Mouse (Mus musculus) embryonic fibroblast, embryonic 13.5 days (primary cell): ENCODE results near the gene Hist1h1c. TPM values are rescaled to one million over a fixed set of nuclear protein-coding genes. Genes with fewer than 3 reads are reported as not detected.
"Not testable (repeated sequence)": the region's sequence is repeated elsewhere in the genome, so short reads cannot be mapped to it uniquely, and the experiment has no call there.

Source experiments
- H3K27ac ChIP-seq: 2 replicates; pipeline ENCODE4 v1.5.1; 2012; ENCODE audit warnings: low read length, control low read depth, inconsistent platforms; ENCODE audit not compliant: insufficient read depth
- H3K4me1 ChIP-seq: 2 replicates; pipeline ENCODE4 v1.6.1; 2011; ENCODE audit warnings: low read length; ENCODE audit not compliant: control insufficient read depth, insufficient read depth
- H3K4me3 ChIP-seq: 2 replicates; pipeline ENCODE4 v1.5.1; 2011; ENCODE audit warnings: mild to moderate bottlenecking, control low read depth, low read length; ENCODE audit not compliant: insufficient read depth
- CTCF ChIP-seq: IDR thresholded peaks from 2 replicates; pipeline ENCODE4 v1.5.1; 2011; ENCODE audit warnings: mild to moderate bottlenecking, control low read depth, low read length, moderate library complexity, borderline replicate concordance; ENCODE audit not compliant: insufficient read depth
- POLR2A ChIP-seq: IDR thresholded peaks from 2 replicates; pipeline ENCODE4 v1.6.1; 2011; ENCODE audit warnings: low read depth, mild to moderate bottlenecking, control low read depth, low read length, moderate library complexity
- polyA plus RNA-seq: library from polyadenylated mRNA; stranded (reverse); fragments of >200 nt; gene quantifications from 2 replicates; pipeline ENCODE4 v1.2.4, GENCODE M21; 2011; ENCODE audit warnings: low read depth; ENCODE audit not compliant: missing spikeins, insufficient read length

The Hist1h1c gene
- polyA plus RNA-seq, 1 experiment: 69.4 TPM

DNA sequence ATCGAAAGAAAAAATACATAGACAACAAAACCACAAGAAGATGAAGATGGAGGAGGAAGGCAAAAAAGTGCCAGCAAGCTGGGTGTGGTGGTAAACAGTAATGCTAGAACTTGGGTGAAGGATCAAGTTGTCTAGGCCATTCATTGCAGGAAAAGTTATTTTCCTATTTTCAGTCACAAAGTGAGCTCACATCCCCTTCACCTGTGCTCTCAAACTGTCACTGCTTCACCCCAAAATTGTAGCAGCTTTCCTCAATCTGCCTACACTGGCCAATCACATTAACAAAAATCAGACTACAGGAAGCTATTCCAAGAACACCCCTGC, 21.3 kb downstream of the Hist1h1c start:
- Histone ChIP-seq H3K27ac (peak overlapping the region; percentile 87), H3K4me1 (no peaks in the 10 kb centered on the region), H3K4me3 (peak overlapping the region; percentile 49; the same call in 1 of the 2 replicates)
- TF ChIP-seq CTCF: no peak
- no peak; the same call in 1 of the 2 replicates for TF ChIP-seq POLR2A

DNA sequence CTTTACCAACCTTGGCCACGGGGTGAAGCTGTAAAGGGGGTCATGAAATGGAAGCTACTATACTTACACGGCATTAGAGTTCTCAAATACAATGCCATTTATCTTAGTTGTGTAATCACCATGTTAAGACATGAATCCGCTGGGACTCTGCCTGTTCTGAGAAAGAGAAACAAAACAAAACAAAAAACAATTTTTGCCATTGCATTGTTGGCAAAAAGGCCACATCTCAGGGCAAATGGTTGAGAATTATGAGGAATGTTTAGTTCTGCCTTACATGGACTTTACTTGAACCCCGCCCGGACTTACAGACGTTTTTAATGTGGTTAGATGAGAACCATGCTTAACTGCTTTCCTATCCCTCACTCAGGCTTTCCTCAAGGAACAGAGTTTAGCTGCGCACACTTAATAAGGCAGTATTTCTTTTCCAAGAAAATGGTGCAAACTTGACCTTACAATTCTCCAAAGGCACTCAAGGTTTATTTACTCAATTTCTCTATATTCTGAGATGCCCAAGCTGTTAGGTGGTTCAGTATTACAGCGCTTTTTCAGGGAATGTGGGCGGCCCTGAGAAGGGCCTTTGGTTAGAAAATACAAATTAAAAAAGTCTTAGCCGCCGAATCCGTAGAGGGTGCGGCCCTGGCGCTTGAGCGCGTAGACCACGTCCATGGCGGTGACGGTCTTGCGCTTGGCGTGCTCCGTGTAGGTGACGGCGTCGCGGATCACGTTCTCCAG, 21.8 kb downstream of the Hist1h1c start:
- TF ChIP-seq POLR2A (peak; percentile 30; the same call in 1 of the 2 replicates), CTCF (no peak)
- peak overlapping the region; percentile 49 for H3K4me3 ChIP-seq
- H3K4me1 ChIP-seq: no peaks in the 10 kb centered on the region
- H3K27ac ChIP-seq: peak overlapping the region; percentile 87

DNA sequence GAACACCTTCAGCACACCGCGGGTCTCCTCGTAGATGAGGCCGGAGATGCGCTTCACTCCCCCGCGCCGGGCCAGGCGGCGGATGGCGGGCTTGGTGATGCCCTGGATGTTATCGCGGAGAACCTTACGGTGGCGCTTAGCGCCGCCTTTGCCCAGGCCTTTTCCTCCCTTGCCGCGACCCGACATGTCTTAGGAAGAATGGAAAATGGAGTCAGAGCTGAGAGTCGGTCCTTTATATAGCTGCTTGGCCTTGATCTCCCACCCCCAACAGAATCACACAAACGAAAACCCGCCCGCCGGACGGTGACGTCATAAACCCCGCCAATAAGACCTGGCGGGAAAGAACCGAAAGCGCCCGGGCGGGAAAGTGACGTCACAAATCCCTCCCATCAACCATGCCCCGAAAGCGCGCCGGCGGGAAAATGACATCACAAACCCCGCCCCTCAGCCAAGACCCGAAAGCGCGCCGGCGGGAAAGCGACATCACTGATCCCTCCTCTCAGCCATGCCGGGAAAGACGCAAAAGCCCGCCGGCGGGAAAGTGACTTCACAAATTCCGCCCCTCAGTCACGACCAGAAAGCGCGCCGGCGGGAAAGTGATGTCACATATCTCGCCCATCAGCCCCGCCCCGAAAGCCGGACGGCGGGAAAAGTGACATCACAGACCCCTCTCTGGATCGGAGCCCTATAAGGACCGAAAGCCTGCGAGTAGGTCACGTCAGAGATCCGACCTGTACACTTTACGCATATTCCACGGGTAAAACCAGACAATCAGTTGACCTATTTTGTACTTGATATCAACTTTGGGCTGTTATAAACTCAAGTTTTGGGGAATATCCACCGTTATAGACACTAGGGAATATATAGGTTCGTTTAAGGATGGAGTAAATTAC, 22.6 kb downstream of the Hist1h1c start, which contains the start of gene Hist1h4a:
Hist1h4a (minus strand) TSS at position 259 of the 893 bp plus-strand sequence.
- TF ChIP-seq POLR2A (peak; percentile 98), CTCF (no peak)
- Histone ChIP-seq H3K27ac (peak within 1 kb of the TSS; percentile 93), H3K4me3 (peak within 1 kb of the TSS; percentile 49), H3K4me1 (no peaks in the 10 kb centered on the region)

DNA sequence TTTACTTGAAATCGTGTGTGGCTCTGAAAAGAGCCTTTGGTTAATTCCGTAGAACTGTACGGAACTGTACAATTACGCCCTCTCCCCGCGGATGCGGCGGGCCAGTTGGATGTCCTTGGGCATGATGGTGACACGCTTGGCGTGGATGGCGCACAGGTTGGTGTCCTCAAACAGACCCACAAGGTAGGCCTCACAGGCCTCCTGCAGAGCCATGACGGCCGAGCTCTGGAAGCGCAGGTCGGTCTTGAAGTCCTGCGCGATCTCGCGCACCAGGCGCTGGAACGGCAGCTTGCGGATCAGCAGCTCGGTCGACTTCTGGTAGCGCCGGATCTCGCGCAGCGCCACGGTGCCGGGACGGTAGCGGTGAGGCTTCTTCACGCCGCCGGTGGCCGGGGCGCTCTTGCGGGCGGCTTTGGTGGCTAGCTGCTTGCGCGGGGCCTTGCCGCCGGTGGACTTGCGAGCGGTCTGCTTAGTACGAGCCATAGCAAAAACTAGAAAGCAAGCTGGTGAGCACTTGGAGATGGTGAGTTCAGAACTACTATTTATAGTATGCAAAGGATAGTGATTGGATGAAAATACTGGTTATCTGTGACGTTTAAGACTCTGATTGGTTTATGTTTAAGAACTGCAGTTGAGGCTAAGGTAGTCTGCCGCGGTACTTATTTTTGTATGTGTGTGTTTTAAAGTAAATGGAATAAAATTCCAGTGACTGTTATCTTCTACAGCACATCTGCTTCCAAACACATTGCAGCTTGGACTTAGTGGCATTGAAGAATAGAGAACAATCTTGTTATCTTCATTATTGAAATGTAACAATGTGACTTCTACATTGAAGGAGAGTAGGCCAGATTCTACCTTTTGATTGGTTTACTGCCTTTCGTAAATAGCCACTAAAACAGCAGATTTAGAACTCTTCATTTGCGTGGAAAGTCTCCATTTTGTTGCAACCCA, 23.5 kb downstream of the Hist1h1c start, which contains the start of gene Hist1h3a:
Hist1h3a (minus strand) TSS at position 516 of the 951 bp plus-strand sequence.
- Histone ChIP-seq H3K4me3 (peak within 1 kb of the TSS; percentile 40), H3K27ac (peak within 1 kb of the TSS; percentile 93)
- not testable (repeated sequence) for H3K4me1 ChIP-seq
- TF ChIP-seq POLR2A: peak; percentile 94

DNA sequence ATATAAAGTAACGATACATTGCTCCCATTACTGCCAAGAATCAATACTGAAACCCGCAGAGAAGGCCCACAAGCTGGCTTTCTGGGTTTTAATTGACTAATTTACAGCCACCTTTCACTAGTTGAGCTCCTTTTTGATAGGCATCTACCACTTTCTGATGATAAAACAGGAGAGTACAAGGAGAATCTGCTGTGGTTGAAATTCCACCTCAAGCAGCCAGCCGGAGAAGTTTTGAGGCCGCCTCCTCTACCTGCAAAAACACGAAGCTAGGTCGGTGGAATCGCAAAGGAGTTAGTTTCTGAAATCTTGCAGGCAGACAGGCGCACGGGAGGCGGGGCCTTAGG, 24.6 kb downstream of the Hist1h1c start:
- TF ChIP-seq POLR2A: no peak
- no peak for TF ChIP-seq CTCF
- Histone ChIP-seq H3K4me1 (no peaks in the 10 kb centered on the region), H3K4me3 (no peak overlapping the region), H3K27ac (peak overlapping the region; percentile 74)

DNA sequence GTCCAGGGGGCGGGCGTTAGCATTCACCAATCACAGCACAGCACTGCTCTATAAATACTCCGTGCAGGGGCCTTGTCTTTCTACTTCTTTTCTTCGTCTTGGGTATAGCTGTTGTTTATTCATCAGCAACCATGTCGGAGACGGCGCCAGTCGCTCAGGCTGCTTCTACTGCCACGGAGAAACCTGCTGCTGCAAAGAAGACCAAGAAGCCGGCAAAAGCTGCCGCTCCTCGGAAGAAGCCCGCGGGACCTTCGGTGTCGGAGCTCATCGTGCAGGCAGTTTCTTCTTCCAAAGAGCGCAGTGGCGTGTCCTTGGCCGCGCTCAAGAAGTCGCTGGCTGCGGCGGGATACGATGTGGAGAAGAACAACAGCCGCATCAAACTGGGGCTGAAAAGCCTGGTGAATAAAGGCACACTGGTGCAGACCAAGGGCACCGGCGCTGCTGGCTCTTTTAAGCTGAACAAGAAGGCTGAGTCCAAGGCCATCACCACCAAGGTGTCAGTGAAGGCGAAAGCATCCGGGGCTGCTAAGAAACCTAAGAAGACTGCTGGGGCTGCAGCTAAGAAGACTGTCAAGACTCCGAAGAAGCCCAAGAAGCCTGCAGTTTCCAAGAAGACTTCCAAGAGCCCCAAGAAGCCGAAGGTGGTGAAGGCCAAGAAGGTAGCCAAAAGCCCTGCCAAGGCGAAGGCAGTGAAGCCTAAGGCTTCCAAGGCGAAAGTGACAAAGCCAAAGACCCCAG, 25.1 kb downstream of the Hist1h1c start, which contains the start of gene Hist1h1a:
Hist1h1a (plus strand) TSS at position 81 of the 738 bp plus-strand sequence.
- Histone ChIP-seq H3K4me1 (no peaks in the 10 kb centered on the region), H3K4me3 (peak within 1 kb of the TSS; percentile 51), H3K27ac (peak within 1 kb of the TSS; percentile 74)
- peak; percentile 99 for TF ChIP-seq POLR2A
- no peak for TF ChIP-seq CTCF

DNA sequence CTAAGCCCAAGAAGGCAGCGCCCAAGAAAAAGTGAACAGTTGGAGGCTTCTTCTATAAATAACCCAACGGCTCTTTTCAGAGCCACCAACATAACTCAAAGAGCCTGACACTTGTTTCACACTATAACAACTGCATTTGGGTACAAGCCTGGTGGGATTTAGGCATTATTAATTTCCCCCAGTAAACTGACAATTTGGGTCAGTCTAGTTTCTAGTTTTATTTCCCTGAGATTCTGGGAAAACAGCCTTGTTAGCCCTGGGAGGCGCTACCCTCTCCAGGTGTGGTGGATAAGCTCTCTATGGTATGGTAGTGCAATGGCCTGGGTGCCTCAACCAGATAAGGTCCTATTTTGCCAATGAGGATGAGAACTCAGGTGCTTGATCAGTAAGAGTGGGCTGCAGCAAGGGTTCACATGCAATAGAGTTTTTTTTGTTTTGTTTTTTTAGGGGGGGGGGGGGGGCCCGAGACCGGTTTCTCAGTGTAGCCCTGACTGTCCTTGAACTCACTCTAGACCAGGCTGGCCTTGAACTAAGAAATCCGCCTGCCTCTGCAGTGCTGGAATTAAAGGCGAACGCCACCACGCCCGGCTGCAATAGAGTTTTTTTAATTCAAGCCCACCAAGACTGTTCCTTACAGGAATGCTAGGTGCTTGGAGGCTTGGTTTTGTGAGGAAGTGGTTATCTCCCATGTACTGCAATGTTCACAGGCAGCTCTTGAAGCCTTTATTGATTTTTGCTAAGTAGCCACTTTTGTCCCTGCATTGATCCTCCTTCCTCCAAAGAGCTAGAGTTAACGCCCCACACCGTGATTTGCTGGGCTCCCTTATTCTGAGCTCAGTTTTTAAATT, 25.9 kb downstream of the Hist1h1c start:
- peak overlapping the region; percentile 51; the same call in 1 of the 2 replicates for H3K4me3 ChIP-seq
- no peaks in the 10 kb centered on the region for H3K4me1 ChIP-seq
- TF ChIP-seq CTCF (no peak), POLR2A (peak; percentile 61)
- no peak overlapping the region for H3K27ac ChIP-seq

DNA sequence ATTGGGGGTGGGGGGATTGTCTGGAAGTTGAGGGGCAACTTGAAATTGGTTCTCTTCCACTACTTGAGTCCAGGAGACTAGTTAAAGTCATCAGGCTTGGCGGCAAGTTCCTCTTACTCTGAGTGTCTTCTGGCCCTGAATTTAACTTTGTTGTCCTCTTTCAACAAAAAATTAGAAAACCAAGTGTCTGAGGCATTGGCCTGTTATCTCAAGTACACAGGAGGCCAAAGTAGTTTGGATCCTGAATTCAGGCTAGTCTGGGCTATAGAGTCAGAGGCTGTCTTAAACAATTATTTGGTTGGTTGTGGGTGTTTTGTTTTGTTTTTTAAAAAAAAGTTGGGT, 26.5 kb downstream of the Hist1h1c start:
- H3K4me1 ChIP-seq: no peaks in the 10 kb centered on the region
- H3K27ac ChIP-seq: no peak overlapping the region
- TF ChIP-seq POLR2A: no peak
- no peak for TF ChIP-seq CTCF
- no peak overlapping the region for H3K4me3 ChIP-seq
